Mouse (Mus musculus) liver, adult 2 months (tissue): ENCODE measurements at regions not wholly inside any gene's neighbourhood (a gene's known extent, or its start where the extent isn't known, plus 50 kb on each side); places are given as distances from the start of the nearest gene placed in this dataset.

ENCODE experiments used
- CTCF ChIP-seq: fragments of 200-500 bp; IDR thresholded peaks from 2 replicates; pipeline ENCODE4 v1.5.1; 2011; ENCODE audit warnings: low read depth, low read length, control low read depth
- POLR2A ChIP-seq: fragments of 200-500 bp; IDR thresholded peaks from 2 replicates; pipeline ENCODE4 v1.6.1; 2011; ENCODE audit warnings: low read length, control low read depth; ENCODE audit not compliant: insufficient read depth; ENCODE audit errors: extremely low read depth

DNA sequence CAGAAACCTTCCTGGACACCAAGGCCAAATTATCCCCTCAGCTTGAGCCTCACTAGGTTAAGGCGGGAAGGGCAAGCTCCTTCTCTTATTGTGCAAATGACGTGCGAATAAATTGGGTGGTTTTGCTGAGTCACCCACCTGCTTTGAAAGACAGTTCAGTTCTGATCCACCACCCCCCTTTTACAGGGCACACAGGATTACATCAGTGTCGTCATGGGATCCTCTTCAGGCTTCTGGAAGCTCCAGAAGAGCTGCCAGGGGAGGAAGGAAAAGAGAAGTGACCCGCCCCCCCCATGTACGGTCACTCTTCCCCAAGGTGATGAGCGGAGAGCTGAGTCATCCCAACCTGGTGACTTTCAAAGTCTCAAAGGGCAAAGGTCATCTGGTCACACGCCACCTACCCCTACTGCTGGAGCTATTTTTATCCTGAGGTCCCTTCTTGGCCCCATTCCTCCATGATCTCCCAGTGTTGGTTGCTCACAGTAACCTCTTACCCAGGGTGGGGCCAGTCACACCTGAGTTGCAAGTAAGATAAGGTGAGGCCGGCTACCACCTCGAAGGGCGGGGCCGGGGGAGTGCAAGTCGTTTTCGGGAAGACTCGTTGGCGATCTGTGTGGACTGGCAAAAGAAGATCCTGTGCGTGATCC, 58.9 kb upstream of the Smndc1 start:
- no peak for TF ChIP-seq POLR2A
- no peak for TF ChIP-seq CTCF
